Mouse (Mus musculus): ENCODE data around the gene Mrpl35. TPM values are rescaled to one million over a fixed set of nuclear protein-coding genes. Genes with fewer than 3 reads are reported as not detected.

Gene Mrpl35
- polyA plus RNA-seq, 1 experiment from 2014 or later, result 42.2 TPM

Other genes starting within 250 kb of the Mrpl35 start
- gene Kdm3a, start 194.0 kb downstream of the Mrpl35 start, polyA plus RNA-seq (2015; fragmentation: Nextera tagmentation; extraction: Ambion mirVana), result 52.0 and 54.3 TPM in 2 replicates
- 247 and 259 TPM in 2 replicates for gene Reep1, start 119.4 kb downstream of the Mrpl35 start, polyA plus RNA-seq (2015; fragmentation: Nextera tagmentation; extraction: Ambion mirVana)
- 165 and 167 TPM in 2 replicates for gene Immt, start 4.4 kb upstream of the Mrpl35 start, polyA plus RNA-seq (2015; fragmentation: Nextera tagmentation; extraction: Ambion mirVana)
- gene Ptcd3, start 81.8 kb upstream of the Mrpl35 start, polyA plus RNA-seq (2015; fragmentation: Nextera tagmentation; extraction: Ambion mirVana), result 86.1 and 86.5 TPM in 2 replicates
- 19.5 and 20.6 TPM in 2 replicates for gene Polr1a, start 82.1 kb upstream of the Mrpl35 start, polyA plus RNA-seq (2015; fragmentation: Nextera tagmentation; extraction: Ambion mirVana)

Measured in hindbrain, embryonic 13.5 days (tissue).